Mouse (Mus musculus) forebrain, embryonic 12.5 days (tissue): Measurements from ENCODE around the gene Sprr2h. TPM values are rescaled to one million over a fixed set of nuclear protein-coding genes. Genes with fewer than 3 reads are reported as not detected.

Experiments used
- ATAC-seq: fragments of 200-750 bp; cut with Nextera tagmentation; 2 replicates; pipeline ENCODE4 v1.8.0; 2017; ENCODE audit warnings: moderate TSS enrichment; ENCODE audit not compliant: low FRiP score
- H3K27ac ChIP-seq: fragments of 300-500 bp; sonication (generic); 2 replicates; pipeline ENCODE4 v1.5.1; 2016; ENCODE audit warnings: mild to moderate bottlenecking
- H3K27me3 ChIP-seq: fragments of 300-500 bp; sonication (generic); 2 replicates; pipeline ENCODE4 v1.6.1; 2016; ENCODE audit warnings: mild to moderate bottlenecking
- H3K36me3 ChIP-seq: fragments of 300-500 bp; sonication (generic); replicated peaks from 2 replicates; pipeline ENCODE4 v1.6.1; 2016; ENCODE audit warnings: mild to moderate bottlenecking
- H3K4me1 ChIP-seq: fragments of 300-500 bp; sonication (generic); 2 replicates; pipeline ENCODE4 v1.6.1; 2016
- H3K4me2 ChIP-seq: fragments of 300-500 bp; sonication (generic); 2 replicates; pipeline ENCODE4 v1.6.1; 2016; ENCODE audit warnings: mild to moderate bottlenecking, moderate library complexity
- H3K4me3 ChIP-seq: fragments of 300-500 bp; sonication (generic); replicated peaks from 2 replicates; pipeline ENCODE4 v1.5.1; 2016; ENCODE audit warnings: mild to moderate bottlenecking
- H3K9ac ChIP-seq: fragments of 300-500 bp; sonication (generic); 2 replicates; pipeline ENCODE4 v1.6.1; 2016; ENCODE audit warnings: mild to moderate bottlenecking
- H3K9me3 ChIP-seq: fragments of 300-500 bp; sonication (generic); 2 replicates; pipeline ENCODE4 v1.6.1; 2016
- WGBS: fragments of 180-500 bp; shearing (Covaris S2); methylation state at CpG from one replicate; pipeline ENCODE4 v1.1.7; 2016; 5-methylcytosine and 5-hydroxymethylcytosine counted together
- polyA plus RNA-seq: library from polyadenylated mRNA; unstranded; fragments of >200 nt; fragmentation: Nextera tagmentation; extraction: Ambion mirVana; gene quantifications from 2 replicates; pipeline ENCODE4 v1.2.1, GENCODE M21; 2016

Gene Sprr2h
- not detected in 2 replicates for polyA plus RNA-seq

GRCm38 (mm10) chr3:92385385-92385784 lies at the start of gene Sprr2h:
Gene Sprr2h (plus strand): TSS chr3:92385685.
- Histone ChIP-seq H3K36me3 (no peaks in the 10 kb centered on the region), H3K9ac (no peak within 1 kb of the TSS), H3K4me2 (no peak within 1 kb of the TSS), H3K9me3 (no peaks in the 10 kb centered on the region), H3K4me1 (no peaks in the 10 kb centered on the region), H3K27ac (no peak within 1 kb of the TSS), H3K27me3 (no peaks in the 10 kb centered on the region), H3K4me3 (no peak within 1 kb of the TSS)
- WGBS = 79% methylated on average over 1 of the region's 1 CpGs
- no peak for ATAC-seq

DNA sequence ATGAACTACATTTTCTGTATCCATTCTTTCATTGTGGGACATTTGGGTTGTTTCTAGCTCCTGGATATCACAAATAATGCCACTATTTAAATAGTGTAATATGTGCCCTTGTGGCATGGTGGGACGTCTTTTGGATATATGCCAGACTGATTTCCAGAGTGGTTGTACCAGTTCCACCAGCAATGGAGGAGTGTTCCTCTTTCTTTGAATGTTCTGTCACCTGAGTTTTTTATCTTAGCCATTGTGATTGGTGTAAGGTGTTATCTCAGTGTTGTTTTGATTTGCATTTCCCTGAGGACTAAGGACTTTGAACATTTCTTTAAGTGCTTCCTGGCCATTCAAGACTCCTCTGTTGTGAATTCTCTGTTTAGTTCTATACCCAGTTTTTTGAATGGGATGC lies 49.2 kb upstream of the Sprr2h start:
- ATAC-seq = no peak
- H3K27me3 ChIP-seq = no peaks in the 10 kb centered on the region

DNA sequence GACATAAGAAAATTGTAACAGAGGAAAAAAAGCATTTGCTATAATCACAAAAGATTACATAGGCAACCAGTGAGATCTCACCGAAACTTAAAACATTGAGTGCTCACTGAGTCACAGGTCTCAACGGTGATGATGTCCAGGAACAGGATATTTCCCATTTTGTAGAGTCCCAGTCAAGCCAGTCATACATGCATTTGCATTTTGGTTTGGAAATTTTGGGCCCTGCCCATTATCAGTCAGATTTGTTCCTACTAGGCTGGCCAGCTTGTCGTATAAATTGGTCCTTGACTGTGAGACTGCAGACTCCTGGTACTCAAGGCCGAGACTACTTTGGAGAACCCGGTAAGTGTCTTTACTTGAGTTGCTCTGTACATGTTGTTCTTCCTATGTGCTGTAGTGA lies 46.6 kb upstream of the Sprr2h start, which contains the start of gene Sprr2d:
Gene Sprr2d, plus strand, starts transcription at position 301 of the 400 bp plus-strand sequence.
- Histone ChIP-seq H3K4me2 (no peak within 1 kb of the TSS), H3K4me3 (no peak within 1 kb of the TSS), H3K27ac (no peak within 1 kb of the TSS), H3K9me3 (no peaks in the 10 kb centered on the region), H3K9ac (no peak within 1 kb of the TSS), H3K36me3 (no peaks in the 10 kb centered on the region), H3K27me3 (no peaks in the 10 kb centered on the region), H3K4me1 (no peaks in the 10 kb centered on the region)
- no peak for ATAC-seq
- 95% methylated on average over 5 of the region's 5 CpGs for WGBS

More for the DNA sequence above, 49.2 kb upstream of the Sprr2h start:
- no peak overlapping the region for H3K4me3 ChIP-seq
- H3K36me3 ChIP-seq = no peaks in the 10 kb centered on the region
- no peaks in the 10 kb centered on the region for H3K4me1 ChIP-seq
- H3K9ac ChIP-seq = no peak overlapping the region
- H3K9me3 ChIP-seq = no peaks in the 10 kb centered on the region
- 81% methylated on average over 1 of the region's 1 CpGs for WGBS
- no peak overlapping the region for H3K27ac ChIP-seq
- H3K4me2 ChIP-seq = no peak overlapping the region

DNA sequence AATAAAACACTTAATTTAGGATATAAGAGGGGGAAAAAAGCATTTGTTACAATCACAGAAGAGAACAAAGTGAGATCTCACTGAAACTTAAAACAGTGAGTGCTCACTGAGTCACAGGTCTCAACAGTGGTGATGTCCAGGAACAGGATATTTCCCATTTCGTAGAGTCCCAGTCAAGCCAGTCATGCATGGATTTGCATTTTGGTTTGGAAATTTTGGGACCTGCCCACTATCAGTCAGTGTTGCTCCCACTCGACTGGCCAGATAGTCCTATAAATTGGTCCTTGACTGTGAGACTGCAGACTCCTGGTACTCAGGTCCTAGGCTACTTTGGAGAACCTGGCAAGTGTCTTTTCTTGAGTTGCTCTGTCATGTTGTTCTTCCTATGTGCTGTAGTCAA lies 33.6 kb upstream of the Sprr2h start, which contains the start of gene Sprr2e:
Gene Sprr2e, plus strand, starts transcription at position 301 of the 400 bp plus-strand sequence.
- Histone ChIP-seq H3K4me1 (no peaks in the 10 kb centered on the region), H3K9me3 (no peaks in the 10 kb centered on the region), H3K27ac (no peak within 1 kb of the TSS), H3K27me3 (no peaks in the 10 kb centered on the region), H3K4me3 (no peak within 1 kb of the TSS), H3K4me2 (no peak within 1 kb of the TSS), H3K36me3 (no peaks in the 10 kb centered on the region), H3K9ac (no peak within 1 kb of the TSS)
- ATAC-seq = no peak
- WGBS = 91% methylated on average over 2 of the region's 2 CpGs

GRCm38 (mm10) chr3:92361619-92362018 lies 23.9 kb upstream of the Sprr2h start:
- no peaks in the 10 kb centered on the region for H3K9me3 ChIP-seq
- H3K9ac ChIP-seq = no peak overlapping the region
- no peak overlapping the region for H3K4me3 ChIP-seq
- H3K4me1 ChIP-seq = no peaks in the 10 kb centered on the region
- no peak overlapping the region for H3K4me2 ChIP-seq
- H3K27me3 ChIP-seq = no peaks in the 10 kb centered on the region
- H3K36me3 ChIP-seq = no peaks in the 10 kb centered on the region
- ATAC-seq = no peak
- no peak overlapping the region for H3K27ac ChIP-seq

DNA sequence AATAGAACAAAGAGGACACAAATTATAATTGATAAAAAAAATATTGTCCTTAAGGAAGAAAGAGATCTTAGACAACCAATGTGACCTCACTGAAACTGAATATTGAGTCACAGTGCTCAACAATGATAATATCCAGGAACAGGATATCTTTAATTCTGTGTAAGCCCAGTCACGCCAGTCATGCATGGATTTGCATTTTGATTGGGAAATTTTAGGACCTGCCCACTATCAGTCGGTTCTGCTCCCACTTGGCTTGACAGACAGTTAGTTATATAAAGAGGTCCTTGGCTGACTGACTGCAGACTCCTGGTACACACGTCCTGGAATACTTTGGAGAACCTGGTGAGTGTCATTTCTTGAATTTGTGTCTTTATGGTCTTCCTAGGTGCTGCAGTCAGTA lies 20.6 kb upstream of the Sprr2h start, which contains the start of gene Sprr2f:
Gene Sprr2f, plus strand, starts transcription at position 301 of the 400 bp plus-strand sequence.
- H3K27ac ChIP-seq = no peak within 1 kb of the TSS
- H3K4me1 ChIP-seq = no peaks in the 10 kb centered on the region
- WGBS = 75% methylated on average over 3 of the region's 3 CpGs
- H3K36me3 ChIP-seq = no peaks in the 10 kb centered on the region
- ATAC-seq = no peak
- H3K9ac ChIP-seq = no peak within 1 kb of the TSS
- H3K4me2 ChIP-seq = no peak within 1 kb of the TSS
- no peaks in the 10 kb centered on the region for H3K27me3 ChIP-seq
- H3K4me3 ChIP-seq = no peak within 1 kb of the TSS
- H3K9me3 ChIP-seq = no peaks in the 10 kb centered on the region

- no peaks in the 10 kb centered on the region for H3K27me3 ChIP-seq
- 89% methylated on average over 2 of the region's 2 CpGs for WGBS
- H3K9ac ChIP-seq = no peak overlapping the region
- no peak overlapping the region for H3K4me3 ChIP-seq
- no peak for ATAC-seq
- no peaks in the 10 kb centered on the region for H3K9me3 ChIP-seq
- H3K4me2 ChIP-seq = no peak overlapping the region
- no peak overlapping the region for H3K27ac ChIP-seq
- H3K4me1 ChIP-seq = no peaks in the 10 kb centered on the region
- H3K36me3 ChIP-seq = no peaks in the 10 kb centered on the region
These were observed 11.9 kb upstream of the Sprr2h start for GRCm38 (mm10) chr3:92373613-92374012.

GRCm38 (mm10) chr3:92394301-92394700 lies 8.8 kb downstream of the Sprr2h start:
- Histone ChIP-seq H3K4me1 (no peaks in the 10 kb centered on the region), H3K9ac (no peak overlapping the region), H3K36me3 (no peaks in the 10 kb centered on the region), H3K27ac (no peak overlapping the region), H3K4me3 (no peak overlapping the region), H3K27me3 (no peaks in the 10 kb centered on the region), H3K9me3 (no peaks in the 10 kb centered on the region), H3K4me2 (no peak overlapping the region)
- 65% methylated on average over 1 of the region's 1 CpGs for WGBS
- no peak for ATAC-seq

DNA sequence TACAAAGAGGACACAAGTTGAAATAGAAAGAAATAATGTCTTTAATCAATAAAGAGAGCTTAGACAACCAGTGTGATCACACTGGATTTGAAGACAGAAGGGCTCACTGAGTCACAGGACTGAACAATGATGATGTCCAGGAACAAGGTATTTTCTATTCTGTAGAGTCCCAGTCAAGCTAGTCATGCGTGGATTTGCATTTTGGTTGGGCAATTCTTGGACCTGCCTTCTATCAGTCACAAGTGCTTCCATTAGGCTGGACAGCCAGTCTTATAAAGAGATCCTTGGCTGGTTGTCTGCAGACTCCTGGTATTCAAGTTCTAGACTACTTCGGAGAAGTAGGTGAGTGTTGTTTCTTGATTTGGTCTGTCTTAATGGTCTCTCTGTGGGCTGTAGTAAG lies 22.2 kb downstream of the Sprr2h start, which contains the start of gene Sprr2i:
Gene Sprr2i, plus strand, starts transcription at position 301 of the 400 bp plus-strand sequence.
- Histone ChIP-seq H3K9ac (no peak within 1 kb of the TSS), H3K4me1 (no peaks in the 10 kb centered on the region), H3K9me3 (no peaks in the 10 kb centered on the region), H3K27ac (no peak within 1 kb of the TSS), H3K4me3 (no peak within 1 kb of the TSS), H3K4me2 (no peak within 1 kb of the TSS), H3K27me3 (no peaks in the 10 kb centered on the region), H3K36me3 (no peaks in the 10 kb centered on the region)
- no peak for ATAC-seq
- WGBS = 88% methylated on average over 2 of the region's 2 CpGs

GRCm38 (mm10) chr3:92417782-92418181 lies 32.3 kb downstream of the Sprr2h start, which contains the start of gene Sprr2j-ps:
Gene Sprr2j-ps (plus strand): TSS chr3:92418082.
- H3K4me1 ChIP-seq = no peaks in the 10 kb centered on the region
- WGBS = 87% methylated on average over 2 of the region's 2 CpGs
- no peak for ATAC-seq

GRCm38 (mm10) chr3:92429323-92429722 lies 43.8 kb downstream of the Sprr2h start, which contains the start of gene Gm9774:
Gene Gm9774 (minus strand): TSS chr3:92429423.
- H3K4me1 ChIP-seq = no peaks in the 10 kb centered on the region
- H3K36me3 ChIP-seq = no peaks in the 10 kb centered on the region
- no peak within 1 kb of the TSS for H3K4me3 ChIP-seq
- ATAC-seq = no peak
- H3K27ac ChIP-seq = no peak within 1 kb of the TSS
- WGBS = 87% methylated on average over 6 of the region's 6 CpGs
- H3K27me3 ChIP-seq = no peaks in the 10 kb centered on the region
- no peak within 1 kb of the TSS for H3K9ac ChIP-seq
- H3K9me3 ChIP-seq = no peaks in the 10 kb centered on the region
- H3K4me2 ChIP-seq = no peak within 1 kb of the TSS

More at GRCm38 (mm10) chr3:92417782-92418181, 32.3 kb downstream of the Sprr2h start, which contains the start of gene Sprr2j-ps:
- Histone ChIP-seq H3K27me3 (no peaks in the 10 kb centered on the region), H3K27ac (no peak within 1 kb of the TSS), H3K9me3 (no peaks in the 10 kb centered on the region), H3K4me2 (no peak within 1 kb of the TSS), H3K4me3 (no peak within 1 kb of the TSS), H3K36me3 (no peaks in the 10 kb centered on the region), H3K9ac (no peak within 1 kb of the TSS)

DNA sequence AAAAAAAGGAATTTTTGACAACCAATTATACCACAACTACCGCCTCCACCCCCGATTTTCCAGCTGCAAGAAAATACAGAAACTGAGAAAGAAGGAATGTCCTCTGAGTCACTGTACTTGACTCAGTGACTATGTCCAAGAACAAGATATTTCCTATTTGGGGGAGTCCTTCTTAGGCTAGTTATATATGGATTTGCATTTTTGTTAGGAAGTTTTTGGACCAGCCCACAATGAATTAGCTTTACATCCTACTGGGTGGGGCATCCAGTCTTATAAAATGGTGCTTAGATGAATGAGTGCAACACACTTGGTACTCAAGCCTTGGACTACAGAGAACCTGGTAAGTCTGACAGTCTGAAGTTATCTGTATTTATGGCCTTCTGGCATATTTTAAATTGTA lies 46.8 kb downstream of the Sprr2h start, which contains the start of gene Sprr2k:
Gene Sprr2k, plus strand, starts transcription at position 301 of the 400 bp plus-strand sequence.
- H3K9ac ChIP-seq = no peak within 1 kb of the TSS
- no peak within 1 kb of the TSS for H3K4me2 ChIP-seq
- WGBS = 98% methylated on average over 2 of the region's 2 CpGs
- H3K9me3 ChIP-seq = no peaks in the 10 kb centered on the region
- no peaks in the 10 kb centered on the region for H3K27me3 ChIP-seq
- no peak within 1 kb of the TSS for H3K27ac ChIP-seq
- no peaks in the 10 kb centered on the region for H3K4me1 ChIP-seq
- no peak within 1 kb of the TSS for H3K4me3 ChIP-seq
- no peaks in the 10 kb centered on the region for H3K36me3 ChIP-seq
- no peak for ATAC-seq
